Mouse (Mus musculus): ENCODE data around the gene Lrrc38. TPM values are rescaled to one million over a fixed set of nuclear protein-coding genes. Genes with fewer than 3 reads are reported as not detected.
A peak's percentile ranks its signal among the peaks of the same experiment; 100 is the strongest.

Lrrc38 gene
- total RNA-seq (2012; rRNA removed), result 0.22 and 0.32 TPM in 2 replicates

DNA sequence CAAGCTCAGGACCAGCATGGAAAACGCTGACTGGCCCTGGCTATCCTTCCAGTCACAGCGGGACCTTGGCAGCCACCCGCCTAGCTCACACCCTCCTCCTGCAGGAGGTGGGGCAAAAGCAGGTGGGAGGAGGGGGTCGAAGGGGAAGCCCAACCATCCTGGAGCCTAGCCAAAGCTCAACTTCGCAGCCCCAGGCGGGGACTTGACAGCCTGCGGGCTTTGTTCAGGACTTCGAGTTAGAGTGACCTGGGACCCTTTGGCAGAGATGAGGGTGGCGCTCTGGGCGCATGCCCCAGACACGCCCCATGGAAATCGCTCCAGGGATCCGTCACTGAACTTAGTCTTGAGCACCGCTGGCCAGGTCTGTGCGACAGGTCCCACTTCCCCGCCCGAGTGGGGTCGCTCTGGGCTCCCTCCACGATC is at the start of gene Lrrc38:
TSS of gene Lrrc38 (plus strand) at position 274 of the 423 bp plus-strand sequence.
- no peaks in the 10 kb centered on the region for H3K36me3 ChIP-seq (ENCODE audit: control insufficient read depth, insufficient read depth, low read length, poor library complexity, severe bottlenecking)
- no peak for DNase-seq (ENCODE audit: low read depth, low spot score)
- in situ Hi-C loops (cut with MboI; ENCODE audit: low sequenced_read_pairs in 2 of 2, unreplicated experiment in 2 of 2), result no loop called here
- TF ChIP-seq HCFC1 (IDR thresholded peaks at IDR 0.05; ENCODE audit: borderline replicate concordance, insufficient read depth, low read length) (no peak), ZNF384 (IDR thresholded peaks at IDR 0.05; ENCODE audit: low read depth, low read length) (no peak), ZC3H11A (IDR thresholded peaks at IDR 0.05; ENCODE audit: borderline replicate concordance, low read depth, low read length) (no peak), CHD2 (IDR thresholded peaks at IDR 0.05; ENCODE audit: low read depth, low read length) (no peak), MAFK (IDR thresholded peaks at IDR 0.05; ENCODE audit: insufficient read depth, low read depth, low read length) (no peak)
- no peaks in the 10 kb centered on the region for H3K9me3 ChIP-seq (ENCODE audit: control insufficient read depth, insufficient read depth, low read depth, low read length)
- H3K4me3 ChIP-seq (ENCODE audit: insufficient read depth in 1 of 2, low read depth in 1 of 2, low read length in 2 of 2, poor library complexity in 1 of 2, severe bottlenecking in 1 of 2), result peak within 1 kb of the TSS; percentile 63 to 67
- H3K27ac ChIP-seq (ENCODE audit: insufficient read depth, low read depth, low read length, poor library complexity, severe bottlenecking), result no peak within 1 kb of the TSS
- H3K9ac ChIP-seq (ENCODE audit: insufficient read depth, low read depth, low read length, poor library complexity, severe bottlenecking), result peak within 1 kb of the TSS; percentile 25; the same call in 1 of the 2 replicates
- H3K4me1 ChIP-seq (ENCODE audit: control insufficient read depth in 2 of 2, insufficient read depth in 2 of 2, low read length in 2 of 2, poor library complexity in 1 of 2), result peaks cover 0 to 7% of the 10 kb centered on the region in 2 experiments; a peak in 1 of 4 replicates

- H3K9ac ChIP-seq (ENCODE audit: insufficient read depth, low read depth, low read length, poor library complexity, severe bottlenecking), result peak overlapping the region; percentile 68
- H3K9me3 ChIP-seq (ENCODE audit: control insufficient read depth, insufficient read depth, low read depth, low read length), result no peaks in the 10 kb centered on the region
- H3K4me1 ChIP-seq (ENCODE audit: control insufficient read depth in 2 of 2, insufficient read depth in 2 of 2, low read length in 2 of 2, poor library complexity in 1 of 2), result peaks cover 16 to 47% of the 10 kb centered on the region in 2 experiments; a peak in 3 of 4 replicates
- H3K4me3 ChIP-seq (ENCODE audit: insufficient read depth in 1 of 2, low read depth in 1 of 2, low read length in 2 of 2, poor library complexity in 1 of 2, severe bottlenecking in 1 of 2), result peak overlapping the region; percentile 69
- H3K36me3 ChIP-seq (ENCODE audit: control insufficient read depth, insufficient read depth, low read length, poor library complexity, severe bottlenecking), result no peaks in the 10 kb centered on the region; the same call in 1 of the 2 replicates
- H3K27ac ChIP-seq (ENCODE audit: insufficient read depth, low read depth, low read length, poor library complexity, severe bottlenecking), result no peak overlapping the region
- in situ Hi-C loops (cut with MboI; ENCODE audit: low sequenced_read_pairs in 2 of 2, unreplicated experiment in 2 of 2), result no loop called here
- no peak for TF ChIP-seq MAFK (IDR thresholded peaks at IDR 0.05; ENCODE audit: insufficient read depth, low read depth, low read length)
- no peak for TF ChIP-seq ZC3H11A (IDR thresholded peaks at IDR 0.05; ENCODE audit: borderline replicate concordance, low read depth, low read length)
- TF ChIP-seq HCFC1 (IDR thresholded peaks at IDR 0.05; ENCODE audit: borderline replicate concordance, insufficient read depth, low read length), result no peak
- no peak for TF ChIP-seq CHD2 (IDR thresholded peaks at IDR 0.05; ENCODE audit: low read depth, low read length)
- TF ChIP-seq ZNF384 (IDR thresholded peaks at IDR 0.05; ENCODE audit: low read depth, low read length), result no peak
- DNase-seq (ENCODE audit: low read depth, low spot score), result no peak
Measured at GRCm38 (mm10) chr4:143300113-143300688, 49.4 kb upstream of the Lrrc38 start.

- in situ Hi-C loops (cut with MboI; ENCODE audit: low sequenced_read_pairs in 2 of 2, unreplicated experiment in 2 of 2), result no loop called here
- Histone ChIP-seq H3K4me1 (ENCODE audit: control insufficient read depth in 2 of 2, insufficient read depth in 2 of 2, low read length in 2 of 2, poor library complexity in 1 of 2) (peaks cover 11 to 47% of the 10 kb centered on the region in 2 experiments; a peak in 3 of 4 replicates), H3K9me3 (ENCODE audit: control insufficient read depth, insufficient read depth, low read depth, low read length) (no peaks in the 10 kb centered on the region), H3K9ac (ENCODE audit: insufficient read depth, low read depth, low read length, poor library complexity, severe bottlenecking) (peak overlapping the region; percentile 49), H3K27ac (ENCODE audit: insufficient read depth, low read depth, low read length, poor library complexity, severe bottlenecking) (no peak overlapping the region; the same call in 1 of the 2 replicates), H3K36me3 (ENCODE audit: control insufficient read depth, insufficient read depth, low read length, poor library complexity, severe bottlenecking) (no peaks in the 10 kb centered on the region), H3K4me3 (ENCODE audit: insufficient read depth in 1 of 2, low read depth in 1 of 2, low read length in 2 of 2, poor library complexity in 1 of 2, severe bottlenecking in 1 of 2) (peak overlapping the region; percentile 69; a peak in 3 of 4 replicates)
- no peak for DNase-seq (ENCODE audit: low read depth, low spot score)
- no peak for TF ChIP-seq MAFK (IDR thresholded peaks at IDR 0.05; ENCODE audit: insufficient read depth, low read depth, low read length)
- no peak for TF ChIP-seq ZC3H11A (IDR thresholded peaks at IDR 0.05; ENCODE audit: borderline replicate concordance, low read depth, low read length)
- no peak for TF ChIP-seq HCFC1 (IDR thresholded peaks at IDR 0.05; ENCODE audit: borderline replicate concordance, insufficient read depth, low read length)
- TF ChIP-seq ZNF384 (IDR thresholded peaks at IDR 0.05; ENCODE audit: low read depth, low read length), result no peak
- TF ChIP-seq CHD2 (IDR thresholded peaks at IDR 0.05; ENCODE audit: low read depth, low read length), result no peak
Measured at GRCm38 (mm10) chr4:143301042-143301441, 48.5 kb upstream of the Lrrc38 start.

DNA sequence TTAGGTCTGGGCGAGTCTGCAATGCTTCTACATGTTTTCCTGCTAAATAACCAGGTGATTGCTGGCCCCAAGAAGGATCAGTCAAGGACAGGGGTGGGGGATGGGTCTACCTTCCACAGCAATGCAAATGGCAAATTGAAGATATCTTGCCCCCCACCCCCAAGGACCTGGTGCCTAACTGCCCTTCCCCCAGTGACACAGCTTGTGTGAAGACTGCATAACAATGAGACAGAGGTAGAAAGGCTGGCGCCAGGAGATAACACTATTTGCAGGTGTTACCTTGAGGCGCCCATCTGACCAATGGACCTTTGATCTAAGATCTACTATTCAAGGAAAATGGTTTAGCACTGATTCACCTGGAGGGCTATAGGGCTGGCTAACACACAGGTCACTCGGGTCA is 47.7 kb upstream of the Lrrc38 start:
- no peak for DNase-seq (ENCODE audit: low read depth, low spot score)
- in situ Hi-C loops (cut with MboI; ENCODE audit: low sequenced_read_pairs in 2 of 2, unreplicated experiment in 2 of 2), result no loop called here
- H3K4me1 ChIP-seq (ENCODE audit: control insufficient read depth in 2 of 2, insufficient read depth in 2 of 2, low read length in 2 of 2, poor library complexity in 1 of 2), result peaks cover 10 to 46% of the 10 kb centered on the region in 2 experiments; a peak in 3 of 4 replicates
- no peaks in the 10 kb centered on the region for H3K36me3 ChIP-seq (ENCODE audit: control insufficient read depth, insufficient read depth, low read length, poor library complexity, severe bottlenecking)
- no peaks in the 10 kb centered on the region for H3K9me3 ChIP-seq (ENCODE audit: control insufficient read depth, insufficient read depth, low read depth, low read length)
- H3K4me3 ChIP-seq (ENCODE audit: insufficient read depth in 1 of 2, low read depth in 1 of 2, low read length in 2 of 2, poor library complexity in 1 of 2, severe bottlenecking in 1 of 2), result peak overlapping the region; percentile 25 to 69; a peak in 1 of 4 replicates
- H3K9ac ChIP-seq (ENCODE audit: insufficient read depth, low read depth, low read length, poor library complexity, severe bottlenecking), result no peak overlapping the region
- no peak for TF ChIP-seq HCFC1 (IDR thresholded peaks at IDR 0.05; ENCODE audit: borderline replicate concordance, insufficient read depth, low read length)
- TF ChIP-seq ZC3H11A (IDR thresholded peaks at IDR 0.05; ENCODE audit: borderline replicate concordance, low read depth, low read length), result no peak
- TF ChIP-seq CHD2 (IDR thresholded peaks at IDR 0.05; ENCODE audit: low read depth, low read length), result no peak
- TF ChIP-seq ZNF384 (IDR thresholded peaks at IDR 0.05; ENCODE audit: low read depth, low read length), result no peak
- no peak for TF ChIP-seq MAFK (IDR thresholded peaks at IDR 0.05; ENCODE audit: insufficient read depth, low read depth, low read length)
- H3K27ac ChIP-seq (ENCODE audit: insufficient read depth, low read depth, low read length, poor library complexity, severe bottlenecking), result peak overlapping the region; percentile 74; the same call in 1 of the 2 replicates
